Mouse (Mus musculus) erythroblast, embryonic 14.5 days (primary cell): ENCODE measurements around the gene Zbtb43.

Experiments
- GATA1 ChIP-seq: IDR thresholded peaks from 2 replicates; pipeline ENCODE4 v1.6.1; 2012; ENCODE audit warnings: low read length, inconsistent platforms, mixed read lengths
- TAL1 ChIP-seq: IDR thresholded peaks from 3 replicates; pipeline ENCODE4 v1.6.1; 2012; ENCODE audit warnings: low read length, inconsistent platforms, mixed read lengths

DNA sequence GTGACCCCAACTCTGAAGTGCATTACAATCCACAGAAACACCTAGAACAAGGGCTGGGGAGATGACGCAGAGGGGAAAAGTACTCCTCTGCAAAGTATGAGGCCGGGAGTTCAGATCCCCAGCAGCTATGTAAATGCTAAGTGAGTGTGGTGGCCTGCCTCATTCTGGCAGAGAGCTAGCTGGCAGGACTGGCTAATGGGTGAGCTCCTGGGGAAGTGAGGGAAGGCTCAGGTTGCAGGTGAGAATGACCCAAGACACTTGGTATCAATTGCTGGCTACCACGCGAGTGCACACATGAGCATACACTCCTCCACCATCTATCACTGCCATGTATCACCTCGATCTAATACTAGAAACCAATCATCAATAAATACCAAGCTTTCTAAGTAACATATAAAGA lies 12.1 kb downstream of the Zbtb43 start:
- TF ChIP-seq GATA1 (no peak), TAL1 (no peak)
